Mouse (Mus musculus): Measurements from ENCODE around the gene Rpl19.

- TF ChIP-seq CTCF (IDR thresholded peaks at IDR 0.05; ENCODE audit: low read depth) (no peak), EP300 (IDR thresholded peaks at IDR 0.05; ENCODE audit: low read depth) (no peak)
Measured at GRCm38 (mm10) chr11:98021118-98021517, 5.4 kb upstream of the Rpl19 start.
